Mouse (Mus musculus): ENCODE results near the gene Slc46a2.

The Slc46a2 gene

GRCm38 (mm10) chr4:59890086-59890600 is 24.7 kb downstream of the Slc46a2 start:
- DNase-seq: no peak

GRCm38 (mm10) chr4:59888014-59888413 is 26.8 kb downstream of the Slc46a2 start:
- DNase-seq: no peak

GRCm38 (mm10) chr4:59887011-59887410 is 27.8 kb downstream of the Slc46a2 start:
- DNase-seq: no peak

- DNase-seq: no peak
These were observed 28.6 kb downstream of the Slc46a2 start for GRCm38 (mm10) chr4:59886281-59886680.

GRCm38 (mm10) chr4:59884136-59884696 is 30.6 kb downstream of the Slc46a2 start:
- no peak for DNase-seq

- DNase-seq: no peak
These were observed 33.6 kb downstream of the Slc46a2 start for GRCm38 (mm10) chr4:59881210-59881609.

GRCm38 (mm10) chr4:59880725-59881124 is 34.1 kb downstream of the Slc46a2 start:
- no peak for DNase-seq

- no peak for DNase-seq
These were observed 35.4 kb downstream of the Slc46a2 start for GRCm38 (mm10) chr4:59879444-59879843.

GRCm38 (mm10) chr4:59878595-59878994 is 36.3 kb downstream of the Slc46a2 start:
- DNase-seq: no peak

GRCm38 (mm10) chr4:59877025-59877424 is 37.8 kb downstream of the Slc46a2 start:
- no peak for DNase-seq

GRCm38 (mm10) chr4:59876570-59876969 is 38.3 kb downstream of the Slc46a2 start:
- DNase-seq: no peak

GRCm38 (mm10) chr4:59873830-59874229 is 41.0 kb downstream of the Slc46a2 start:
- no peak for DNase-seq

- no peak for DNase-seq
These were observed 41.6 kb downstream of the Slc46a2 start for GRCm38 (mm10) chr4:59873240-59873639.

GRCm38 (mm10) chr4:59870859-59871591 is 43.8 kb downstream of the Slc46a2 start:
- peak; percentile 78 for DNase-seq

GRCm38 (mm10) chr4:59870433-59870832 is 44.4 kb downstream of the Slc46a2 start:
- no peak for DNase-seq

- DNase-seq: no peak
These were observed 45.3 kb downstream of the Slc46a2 start for GRCm38 (mm10) chr4:59869488-59870057.

- DNase-seq: peak; percentile 43
These were observed 46.8 kb downstream of the Slc46a2 start for GRCm38 (mm10) chr4:59868086-59868485.

GRCm38 (mm10) chr4:59863869-59864268 is 51.0 kb downstream of the Slc46a2 start:
- DNase-seq: no peak

GRCm38 (mm10) chr4:59862335-59862734 is 52.5 kb downstream of the Slc46a2 start:
- DNase-seq: no peak

- DNase-seq: no peak
These were observed 53.0 kb downstream of the Slc46a2 start for GRCm38 (mm10) chr4:59861871-59862270.

GRCm38 (mm10) chr4:59860431-59860830 is 54.4 kb downstream of the Slc46a2 start:
- DNase-seq: no peak

- no peak for DNase-seq
These were observed 55.0 kb downstream of the Slc46a2 start for GRCm38 (mm10) chr4:59859693-59860425.
